Mouse (Mus musculus) heart, postnatal 36 days (tissue): ENCODE results near the gene Med13l. TPM values are rescaled to one million over a fixed set of nuclear protein-coding genes. Genes with fewer than 3 reads are reported as not detected.

ENCODE experiments used
- DNase-seq, 2 experiments: peaks; one replicate each; pipeline ENCODE4 v3.0.0; 2021 to 2022
- intact Hi-C: fragments of 180-260 bp; cut with DNase I; formaldehyde crosslinking; loops from one replicate; pipeline ENCODE4 v1.15.1; 2025
- total RNA-seq, 2 experiments: library from RNA; stranded (reverse); gene quantifications; 2 replicates each; pipeline ENCODE4 v1.2.3; 2021

The Med13l gene
- 10 to 100 TPM; 29.7 to 32.2 TPM for total RNA-seq

DNA sequence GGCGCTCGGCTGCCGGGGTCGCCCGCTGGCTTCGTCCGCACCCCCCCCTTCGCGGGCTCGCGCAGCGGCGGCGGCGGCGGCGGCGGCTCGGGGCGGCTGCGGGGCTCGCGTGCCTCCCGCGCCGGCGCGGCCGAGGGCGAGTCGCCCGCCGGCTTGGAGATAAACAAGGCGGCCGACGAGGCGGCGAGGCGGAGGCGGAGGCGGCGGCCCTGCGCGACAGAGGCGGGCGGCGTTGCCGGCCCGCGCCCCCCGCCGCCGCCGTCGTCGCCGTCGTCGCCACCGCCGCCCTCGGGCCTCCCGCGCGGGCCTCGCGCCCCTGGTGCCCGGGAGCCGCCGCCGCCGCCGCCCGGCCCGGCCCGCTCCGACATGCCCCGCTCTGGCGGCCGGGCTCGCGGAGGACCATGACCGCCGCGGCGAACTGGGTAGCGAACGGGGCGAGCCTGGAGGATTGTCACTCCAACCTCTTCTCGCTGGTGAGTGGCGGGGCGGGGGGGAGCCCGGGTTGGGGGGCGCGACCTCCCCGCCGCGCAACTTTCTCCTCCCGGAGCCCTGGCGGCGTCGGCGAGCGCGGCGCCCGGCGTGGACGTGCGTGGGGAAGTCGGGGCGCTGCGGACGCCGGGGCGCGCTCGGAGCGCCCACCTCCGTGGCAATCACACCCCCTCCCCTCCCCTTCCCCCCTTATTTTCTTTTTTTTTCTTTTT lies at the start of gene Med13l:
Gene Med13l (plus strand): TSS at position 295 of the 701 bp plus-strand sequence.
- intact Hi-C loops = loop anchor here (2.0 kb wide), 2 partner anchors 46 to 228 kb away; no protein-coding TSS in a partner anchor
- DNase-seq = peak; percentile 73 to 80

DNA sequence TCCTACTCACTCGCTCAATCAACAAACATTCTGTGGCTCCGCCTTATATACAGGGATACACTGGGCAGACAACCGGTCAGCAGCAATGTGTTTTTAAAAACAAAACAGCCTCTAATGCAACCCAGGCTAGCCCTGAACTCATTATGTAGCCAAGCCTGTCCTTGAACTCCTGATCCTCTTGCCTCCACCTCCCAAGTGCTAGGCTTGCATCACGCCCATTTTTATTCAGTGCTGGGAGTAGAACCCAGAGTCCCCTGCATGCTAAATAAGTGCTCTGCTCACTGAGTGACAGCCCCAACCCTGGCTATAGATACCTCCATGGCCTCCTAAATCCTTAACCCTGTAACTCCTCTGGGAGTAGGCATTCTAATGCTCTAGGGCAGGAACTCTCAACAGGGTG lies 49.5 kb upstream of the Med13l start:
- intact Hi-C loops = loop anchor here (5.0 kb wide), 1 partner anchor 179 kb away; no protein-coding TSS in a partner anchor
- DNase-seq = no peak

- no peak for DNase-seq
- intact Hi-C loops = loop anchor here (5.0 kb wide), 1 partner anchor 181 kb away; no protein-coding TSS in a partner anchor
Measured at GRCm38 (mm10) chr5:118513005-118513404, 47.5 kb upstream of the Med13l start.

DNA sequence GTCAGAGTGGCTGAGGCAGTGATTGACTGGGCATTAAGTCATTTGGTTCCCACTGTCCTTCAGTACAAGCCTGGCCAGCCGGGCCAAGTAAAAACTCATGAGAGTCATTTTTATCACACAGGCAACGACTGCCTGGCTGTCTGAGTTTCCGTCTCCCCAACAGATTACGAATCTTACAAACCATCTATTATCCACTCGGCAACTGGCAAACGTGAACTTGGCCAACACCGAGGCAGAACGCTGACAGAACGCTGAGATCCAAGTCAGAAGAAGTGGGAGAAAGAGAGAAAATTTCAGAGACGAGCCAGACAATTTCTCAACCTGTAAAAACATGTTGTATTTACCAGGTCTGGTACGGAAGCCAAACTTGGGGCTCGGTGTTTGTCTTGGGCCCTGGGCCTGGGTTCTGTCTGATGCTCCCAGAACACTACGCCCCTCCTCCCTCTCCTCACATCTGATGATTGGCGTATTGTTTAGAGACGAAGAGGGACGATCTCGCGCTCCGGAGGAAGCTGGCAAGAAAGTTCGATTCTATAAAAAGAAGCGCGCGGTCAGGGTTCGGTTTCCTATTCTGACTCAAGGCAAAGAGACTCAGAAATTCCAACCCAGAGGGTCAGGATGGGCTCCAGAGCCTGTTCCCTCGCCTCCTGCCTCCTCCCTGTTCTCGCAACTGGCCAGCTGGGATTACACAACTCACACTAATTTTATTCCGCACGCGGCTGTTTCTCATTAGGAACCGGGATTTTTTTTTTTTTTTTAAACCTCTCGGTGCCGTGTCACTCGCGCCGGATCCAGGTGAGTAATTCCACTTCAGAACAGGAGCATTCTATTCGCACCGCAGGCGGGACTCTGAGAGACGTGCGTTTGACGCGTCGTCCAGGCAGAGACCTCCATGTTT lies 46.6 kb upstream of the Med13l start:
- intact Hi-C loops = loop anchor here (2.0 to 5.0 kb wide), 2 partner anchors 47 to 182 kb away; partner anchors contain the start of gene Med13l
- DNase-seq = peak; percentile 73 to 84

DNA sequence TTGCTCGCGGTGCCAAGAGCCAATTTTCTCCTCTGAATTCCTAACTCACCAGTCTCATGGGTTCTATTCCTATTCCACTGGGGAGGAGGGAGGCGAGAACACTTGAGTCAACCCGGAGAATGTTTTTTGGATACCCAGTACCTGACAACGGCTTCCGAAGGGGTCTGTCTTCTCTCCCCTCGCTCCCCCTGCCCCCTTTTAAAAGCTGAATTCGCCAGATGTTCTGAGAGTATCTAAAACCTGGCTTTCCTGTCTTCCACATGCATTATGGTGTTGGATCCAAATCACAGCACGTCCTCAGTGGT lies 46.0 kb upstream of the Med13l start:
- no peak for DNase-seq
- intact Hi-C loops = loop anchor here (2.0 to 5.0 kb wide), 2 partner anchors 46 to 182 kb away; partner anchors contain the start of gene Med13l

DNA sequence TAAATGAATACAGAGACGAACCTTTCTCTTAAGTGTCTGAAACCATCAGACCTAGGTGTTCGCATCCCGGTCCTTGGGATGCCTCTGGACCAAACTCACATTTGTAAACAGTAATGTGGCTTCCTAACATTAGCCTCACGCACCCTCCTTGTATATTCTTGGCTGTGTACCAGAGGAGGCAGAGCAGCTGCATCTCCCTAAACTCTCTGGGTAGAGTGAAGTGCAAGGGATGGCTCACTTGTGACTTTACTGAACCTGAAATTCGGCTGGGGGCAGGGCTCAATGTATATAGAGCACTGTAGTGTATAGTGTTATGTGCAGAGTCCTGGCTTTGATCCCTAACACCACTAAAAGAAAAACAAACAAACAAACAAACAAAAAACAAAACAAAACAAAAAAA lies 45.6 kb upstream of the Med13l start:
- intact Hi-C loops = loop anchor here (2.0 to 5.0 kb wide), 2 partner anchors 46 to 183 kb away; partner anchors contain the start of gene Med13l
- no peak for DNase-seq

DNA sequence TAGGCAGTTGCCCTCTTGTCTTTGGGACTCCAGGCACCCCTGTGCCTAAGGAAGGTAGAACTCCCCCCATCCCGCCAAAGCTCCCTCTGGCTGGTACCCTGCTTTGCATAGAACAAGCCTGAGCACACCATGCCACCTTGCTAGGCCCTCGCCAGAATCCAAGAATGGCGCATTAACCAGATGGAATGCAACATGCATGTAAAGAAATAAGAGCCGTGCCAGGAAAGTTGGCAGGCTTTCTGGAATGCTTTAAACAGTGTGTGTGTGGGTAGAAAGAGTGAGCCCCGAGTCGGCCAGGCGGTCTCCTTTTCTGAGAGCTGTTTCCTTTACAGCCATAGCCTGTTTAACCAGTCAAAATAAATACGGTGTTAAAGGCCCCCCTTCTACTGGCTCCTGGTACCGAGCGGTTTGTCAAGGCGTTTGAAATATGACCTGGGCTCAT lies 45.2 kb upstream of the Med13l start:
- intact Hi-C loops = loop anchor here (2.0 kb wide), 1 partner anchor 46 kb away; the partner anchor contains the start of gene Med13l
- DNase-seq = no peak

- no peak for DNase-seq
- intact Hi-C loops = no loop called here
Measured at GRCm38 (mm10) chr5:118516066-118516465, 44.4 kb upstream of the Med13l start.

GRCm38 (mm10) chr5:118516470-118516869 lies 44.0 kb upstream of the Med13l start:
- no peak for DNase-seq
- intact Hi-C loops = no loop called here

DNA sequence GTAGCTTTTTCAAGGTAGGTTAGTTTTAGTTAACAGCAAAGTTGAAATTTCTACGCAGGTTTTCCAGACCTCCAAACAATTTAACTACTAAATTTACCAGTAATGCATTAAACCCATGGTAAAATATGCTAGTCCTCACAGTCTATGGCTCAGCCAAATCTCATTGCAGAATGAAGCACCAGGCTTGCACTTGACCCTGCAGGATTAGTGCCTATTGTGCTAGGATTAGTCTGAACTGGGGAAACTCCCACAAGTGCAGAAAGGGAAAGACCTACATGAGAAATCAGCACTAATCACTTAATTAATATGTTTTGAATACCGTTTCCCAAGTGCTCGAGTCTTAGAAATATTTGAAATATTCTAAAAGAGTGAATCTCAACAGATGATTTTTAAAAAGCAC lies 40.0 kb upstream of the Med13l start:
- intact Hi-C loops = no loop called here
- no peak for DNase-seq

DNA sequence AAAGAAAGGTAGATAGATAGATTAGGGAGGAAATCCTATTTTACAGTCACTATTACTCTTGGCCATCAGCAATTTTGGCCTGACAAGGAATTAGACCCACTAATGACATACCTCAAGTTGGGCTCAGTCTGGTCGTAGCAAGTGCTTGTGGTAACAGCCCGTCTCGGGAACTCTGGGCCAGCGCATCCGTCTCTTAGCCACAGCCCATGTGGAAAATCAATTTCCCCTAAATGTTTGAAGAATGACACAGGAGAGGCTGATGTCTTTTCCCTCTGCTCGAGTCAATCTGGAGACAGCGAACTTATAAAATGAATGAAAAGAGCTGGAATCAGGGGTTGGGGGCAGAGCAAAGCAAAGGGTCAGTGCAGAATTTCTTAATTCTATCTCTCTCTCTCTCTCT lies 36.1 kb upstream of the Med13l start:
- intact Hi-C loops = no loop called here
- DNase-seq = no peak

DNA sequence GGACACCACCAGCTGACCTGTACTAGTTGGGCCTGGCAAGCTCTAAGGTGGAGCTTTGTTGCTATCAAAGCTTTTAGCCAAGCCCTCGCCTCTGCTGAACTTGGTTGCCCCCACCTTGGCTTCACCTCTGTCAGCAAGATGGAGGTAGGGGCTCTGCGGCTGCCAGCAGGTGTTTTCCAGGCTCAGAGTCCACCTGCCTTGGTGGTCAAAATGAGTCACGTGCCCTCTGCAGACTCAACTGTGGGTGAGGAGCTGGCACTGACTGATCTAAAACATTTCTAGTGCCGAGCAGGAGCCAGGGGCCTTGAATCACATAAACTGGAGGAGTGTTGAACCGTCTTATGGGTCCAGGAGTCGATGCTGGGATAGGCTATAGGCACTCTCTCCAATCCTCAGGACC lies 34.8 kb upstream of the Med13l start:
- no peak for DNase-seq
- intact Hi-C loops = no loop called here

DNA sequence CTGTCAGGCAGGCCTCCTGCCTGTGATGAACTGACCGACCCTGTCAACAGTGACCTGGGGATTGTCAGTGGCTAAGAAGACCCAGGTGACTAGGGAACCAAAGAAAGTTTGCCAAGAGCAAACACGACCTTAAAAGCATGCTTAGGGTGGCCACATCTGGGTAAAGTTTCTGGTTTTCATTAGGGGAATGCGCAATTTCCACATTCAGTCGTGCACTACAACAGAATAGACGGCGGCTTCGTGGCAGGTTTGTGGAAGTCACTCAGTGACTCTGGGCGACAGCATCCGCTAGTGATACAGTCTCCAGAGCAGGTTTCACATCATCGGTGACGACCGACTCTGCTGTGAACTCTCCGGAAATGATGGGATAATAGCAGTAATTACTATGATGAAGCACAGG lies 34.0 kb upstream of the Med13l start:
- intact Hi-C loops = no loop called here

DNA sequence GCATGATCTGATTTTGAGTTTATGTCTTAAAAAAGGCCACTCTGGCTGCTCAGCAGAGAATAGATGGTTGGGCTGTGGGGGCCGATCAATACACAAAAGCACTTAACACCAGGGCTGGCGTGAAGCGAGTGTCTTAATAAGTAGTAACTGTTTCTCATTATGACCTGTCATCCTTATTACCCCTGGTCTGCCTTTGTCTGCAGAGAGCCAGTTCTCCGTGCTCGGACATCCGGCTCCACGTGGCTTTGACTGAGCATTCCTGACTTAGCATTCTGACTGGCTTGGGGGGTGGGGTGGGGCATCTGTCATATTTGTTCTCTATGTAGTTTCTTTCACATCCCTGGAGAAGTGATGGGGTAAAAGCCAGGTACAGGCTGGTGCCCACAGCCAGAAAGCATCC lies 31.2 kb upstream of the Med13l start:
- no peak for DNase-seq
- intact Hi-C loops = no loop called here

More for the DNA sequence above, 34.0 kb upstream of the Med13l start:
- no peak for DNase-seq

DNA sequence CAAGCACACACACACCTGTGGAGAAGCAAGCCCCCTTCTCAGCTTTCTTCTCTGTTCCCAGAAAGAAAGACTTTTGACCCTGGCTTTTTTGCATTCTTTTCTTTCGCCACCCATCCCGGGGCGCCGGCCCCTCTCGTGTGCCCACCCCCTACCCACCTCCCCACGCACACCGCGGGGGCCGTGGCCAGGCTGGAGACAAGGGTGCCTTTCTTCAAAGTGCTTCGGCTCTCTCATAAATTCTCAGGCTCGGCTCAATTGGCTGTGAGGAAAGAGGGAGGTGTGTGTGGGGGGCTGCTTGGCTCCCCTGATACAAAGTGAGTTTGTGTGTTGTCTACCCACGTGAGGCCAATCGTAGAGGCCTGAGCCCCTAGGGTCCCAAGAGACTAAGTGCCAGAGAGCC lies 28.4 kb upstream of the Med13l start:
- no peak for DNase-seq
- intact Hi-C loops = no loop called here

GRCm38 (mm10) chr5:118532659-118533058 lies 27.8 kb upstream of the Med13l start:
- intact Hi-C loops = no loop called here

GRCm38 (mm10) chr5:118534407-118534921 lies 26.0 kb upstream of the Med13l start:
- intact Hi-C loops = no loop called here
- no peak for DNase-seq

More at GRCm38 (mm10) chr5:118532659-118533058, 27.8 kb upstream of the Med13l start:
- no peak for DNase-seq

- intact Hi-C loops = no loop called here
- no peak for DNase-seq
Measured at GRCm38 (mm10) chr5:118535130-118535529, 25.3 kb upstream of the Med13l start.

DNA sequence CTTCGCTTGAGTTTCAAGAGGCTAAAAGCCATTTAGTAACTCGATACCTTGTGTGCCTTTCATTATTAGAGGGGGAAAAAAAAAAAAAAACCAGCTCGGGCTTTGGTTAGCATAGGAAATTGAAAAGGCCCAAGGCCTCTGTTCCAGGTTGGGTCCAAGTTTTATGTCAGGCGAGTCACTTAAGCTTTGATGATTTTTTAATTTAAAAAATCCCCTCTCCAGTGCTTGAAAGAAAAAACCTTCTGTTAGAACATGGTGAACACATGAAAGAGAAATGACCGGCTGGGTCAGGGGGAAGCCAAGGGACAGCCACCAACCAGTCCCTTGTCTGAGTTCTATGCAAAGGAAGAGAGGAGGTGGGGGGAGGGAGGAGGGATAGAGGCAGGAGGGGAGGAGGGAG lies 22.0 kb upstream of the Med13l start:
- intact Hi-C loops = no loop called here

DNA sequence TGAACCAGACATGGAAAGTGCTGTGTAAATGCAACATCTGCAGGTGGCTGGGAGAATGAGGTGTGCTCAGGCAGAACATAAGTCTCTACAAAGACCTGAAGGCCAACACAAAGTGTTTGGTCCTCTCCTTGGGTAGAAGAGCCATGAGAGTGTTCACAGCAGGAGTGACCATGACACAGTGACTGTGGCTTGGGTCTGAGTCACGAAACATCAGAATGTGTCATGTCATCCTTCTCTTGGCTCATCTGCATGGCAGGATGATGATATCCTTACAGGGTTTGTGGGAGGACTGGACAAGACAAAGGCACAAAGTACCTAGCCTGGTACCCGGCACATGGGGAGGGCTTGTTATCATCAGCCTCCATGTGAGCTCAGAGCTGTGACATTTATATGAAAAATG lies 16.7 kb upstream of the Med13l start:
- intact Hi-C loops = no loop called here
- DNase-seq = no peak

More for the DNA sequence above, 22.0 kb upstream of the Med13l start:
- DNase-seq = no peak

DNA sequence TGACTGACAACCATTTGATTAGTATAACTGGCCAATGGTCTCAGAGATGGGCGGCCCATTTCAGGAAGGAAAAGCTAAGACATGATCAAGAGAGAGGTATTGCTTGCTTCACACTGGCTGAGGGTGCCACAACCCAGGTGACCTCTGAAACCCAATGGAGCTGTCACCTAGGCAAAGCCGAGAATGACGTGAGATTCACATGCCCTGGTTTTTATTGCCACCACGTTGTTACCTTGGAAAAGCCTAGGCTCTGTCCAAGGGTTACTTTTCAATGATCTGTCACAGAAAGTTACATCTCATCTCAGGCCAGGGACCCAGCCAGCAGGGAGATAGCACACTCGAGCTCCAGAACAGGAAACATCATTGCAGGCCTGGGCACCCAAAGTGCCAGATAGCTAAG lies 10.0 kb upstream of the Med13l start:
- no peak for DNase-seq
- intact Hi-C loops = no loop called here
